Mouse (Mus musculus) neural tube, embryonic 11.5 days (tissue): ENCODE results near the gene Dnajc8. TPM values are rescaled to one million over a fixed set of nuclear protein-coding genes. Genes with fewer than 3 reads are reported as not detected.
"Not testable (repeated sequence)": the region's sequence is repeated elsewhere in the genome, so short reads cannot be mapped to it uniquely, and the experiment has no call there.

Experiments used
- ATAC-seq: fragments of 200-750 bp; cut with Nextera tagmentation; 2 replicates; pipeline ENCODE4 v1.8.0; 2017; ENCODE audit warnings: moderate number of reproducible peaks, mild to moderate bottlenecking, moderate TSS enrichment, moderate library complexity; ENCODE audit not compliant: insufficient read depth, low FRiP score, low TSS enrichment
- DNase-seq: peaks from one replicate; pipeline ENCODE4 v3.0.0-alpha.2; 2015; ENCODE audit warnings: low spot score
- H3K27ac ChIP-seq: fragments of 300-500 bp; sonication (generic); 2 replicates; pipeline ENCODE4 v1.5.1; 2014; ENCODE audit warnings: low read depth, mild to moderate bottlenecking, low read length
- H3K27me3 ChIP-seq: fragments of 300-500 bp; sonication (generic); 2 replicates; pipeline ENCODE4 v1.6.1; 2014; ENCODE audit warnings: mild to moderate bottlenecking, low read length, mixed read lengths; ENCODE audit not compliant: control insufficient read depth, insufficient read depth
- H3K36me3 ChIP-seq: fragments of 300-500 bp; sonication (generic); 2 replicates; pipeline ENCODE4 v1.6.1; 2014; ENCODE audit warnings: mild to moderate bottlenecking, low read length, moderate library complexity, mixed read lengths; ENCODE audit not compliant: control insufficient read depth, insufficient read depth
- H3K4me1 ChIP-seq: fragments of 300-500 bp; sonication (generic); 2 replicates; pipeline ENCODE4 v1.6.1; 2014; ENCODE audit warnings: low read length, mixed read lengths; ENCODE audit not compliant: control insufficient read depth, insufficient read depth
- H3K4me2 ChIP-seq: fragments of 300-500 bp; sonication (generic); 2 replicates; pipeline ENCODE4 v1.6.1; 2014; ENCODE audit warnings: low read depth, mild to moderate bottlenecking, moderate library complexity
- H3K4me3 ChIP-seq: fragments of 300-500 bp; sonication (generic); 2 replicates; pipeline ENCODE4 v1.5.1; 2014; ENCODE audit warnings: low read depth, low read length
- H3K9ac ChIP-seq: fragments of 300-500 bp; sonication (generic); 2 replicates; pipeline ENCODE4 v1.6.1; 2014; ENCODE audit warnings: mild to moderate bottlenecking, low read length
- H3K9me3 ChIP-seq: fragments of 300-500 bp; sonication (generic); 2 replicates; pipeline ENCODE4 v1.6.1; 2016; ENCODE audit warnings: low read length; ENCODE audit not compliant: control insufficient read depth
- WGBS: fragments of 180-500 bp; shearing (Covaris S2); extraction: QIAGEN DNeasy Blood & Tissue Kit; methylation state at CpG from one replicate; pipeline ENCODE4 v1.1.7; 2014; 5-methylcytosine and 5-hydroxymethylcytosine counted together
- polyA plus RNA-seq: library from polyadenylated mRNA; unstranded; fragments of >200 nt; fragmentation: Nextera tagmentation; extraction: Ambion mirVana; gene quantifications from 2 replicates; pipeline ENCODE4 v1.2.1, GENCODE M21; 2014

The Dnajc8 gene
- polyA plus RNA-seq, 1 experiment from 2014 or later: 211 TPM

GRCm38 (mm10) chr4:132594191-132594590, 58.8 kb downstream of the Dnajc8 start:
- Histone ChIP-seq H3K9me3 (0 out of 2 replicates have a peak, but pooled peaks cover 4% of the 10 kb centered on the region), H3K27ac (no peak overlapping the region), H3K36me3 (no peaks in the 10 kb centered on the region), H3K4me1 (no peaks in the 10 kb centered on the region), H3K27me3 (no peaks in the 10 kb centered on the region), H3K9ac (no peak overlapping the region), H3K4me2 (no peak overlapping the region), H3K4me3 (no peak overlapping the region)
- DNase-seq (no peak), ATAC-seq (no peak)
- 44% methylated on average over 4 of the region's 4 CpGs for WGBS

- no peak overlapping the region for H3K4me3 ChIP-seq
- no peaks in the 10 kb centered on the region for H3K27me3 ChIP-seq
- DNase-seq (no peak), ATAC-seq (no peak)
- H3K4me1 ChIP-seq: no peaks in the 10 kb centered on the region
- no peaks in the 10 kb centered on the region for H3K36me3 ChIP-seq
- 0 out of 2 replicates have a peak, but pooled peaks cover 4% of the 10 kb centered on the region for H3K9me3 ChIP-seq
- WGBS: 91% methylated on average over 2 of the region's 2 CpGs
- H3K9ac ChIP-seq: no peak overlapping the region
- H3K4me2 ChIP-seq: no peak overlapping the region
- no peak overlapping the region for H3K27ac ChIP-seq
Observed at GRCm38 (mm10) chr4:132598861-132599260, 63.5 kb downstream of the Dnajc8 start.

- no peak overlapping the region for H3K27ac ChIP-seq
- 0 out of 2 replicates have a peak, but pooled peaks cover 4% of the 10 kb centered on the region for H3K9me3 ChIP-seq
- WGBS: 70% methylated on average over 3 of the region's 3 CpGs
- no peak overlapping the region for H3K4me2 ChIP-seq
- no peaks in the 10 kb centered on the region for H3K4me1 ChIP-seq
- no peak overlapping the region for H3K4me3 ChIP-seq
- no peaks in the 10 kb centered on the region for H3K27me3 ChIP-seq
- DNase-seq: no peak
- ATAC-seq: no peak
- H3K36me3 ChIP-seq: no peaks in the 10 kb centered on the region
- H3K9ac ChIP-seq: no peak overlapping the region
Observed at GRCm38 (mm10) chr4:132599764-132600163, 64.4 kb downstream of the Dnajc8 start.

- Histone ChIP-seq H3K27me3 (no peaks in the 10 kb centered on the region), H3K36me3 (no peaks in the 10 kb centered on the region), H3K4me1 (no peaks in the 10 kb centered on the region), H3K27ac (no peak overlapping the region), H3K9me3 (0 out of 2 replicates have a peak, but pooled peaks cover 4% of the 10 kb centered on the region), H3K9ac (no peak overlapping the region), H3K4me3 (no peak overlapping the region), H3K4me2 (no peak overlapping the region)
- ATAC-seq: no peak
- WGBS: 83% methylated on average over 6 of the region's 6 CpGs
- no peak for DNase-seq
Observed at GRCm38 (mm10) chr4:132600465-132600864, 65.1 kb downstream of the Dnajc8 start.

- not testable (repeated sequence) for H3K4me2 ChIP-seq, DNase-seq, H3K27me3 ChIP-seq, H3K4me3 ChIP-seq, H3K9me3 ChIP-seq, H3K36me3 ChIP-seq, H3K9ac ChIP-seq, H3K27ac ChIP-seq, H3K4me1 ChIP-seq, ATAC-seq
- WGBS: 78% methylated on average over 5 of the region's 5 CpGs
Observed at GRCm38 (mm10) chr4:132601242-132601641, 65.9 kb downstream of the Dnajc8 start.

Other genes starting within 250 kb of the Dnajc8 start
- gene Rab42, start 232.2 kb upstream of the Dnajc8 start, polyA plus RNA-seq: 0.74 and 0.78 TPM in 2 replicates
- 79.3 and 82.9 TPM in 2 replicates for gene Trnau1ap, start 206.0 kb upstream of the Dnajc8 start, polyA plus RNA-seq
- gene Rcc1, start 181.9 kb upstream of the Dnajc8 start, polyA plus RNA-seq: 68.2 and 70.8 TPM in 2 replicates
- gene Phactr4, start 113.1 kb upstream of the Dnajc8 start, polyA plus RNA-seq: 24.7 and 26.9 TPM in 2 replicates
- 15.7 and 17.0 TPM in 2 replicates for gene Med18, start 71.6 kb upstream of the Dnajc8 start, polyA plus RNA-seq
- 6.1 and 7.0 TPM in 2 replicates for gene Sesn2, start 25.0 kb upstream of the Dnajc8 start, polyA plus RNA-seq
- 1,030 and 1,051 TPM in 2 replicates for gene Atpif1, start 1.9 kb upstream of the Dnajc8 start, polyA plus RNA-seq
- 0.12 and 0.21 TPM in 2 replicates for gene Ptafr, start 28.5 kb downstream of the Dnajc8 start, polyA plus RNA-seq
- 28.4 TPM in 2 replicates for gene Eya3, start 103.4 kb downstream of the Dnajc8 start, polyA plus RNA-seq
- 4.2 and 4.6 TPM in 2 replicates for gene Xkr8, start 197.0 kb downstream of the Dnajc8 start, polyA plus RNA-seq
- 1.8 and 2.0 TPM in 2 replicates for gene Smpdl3b, start 221.7 kb downstream of the Dnajc8 start, polyA plus RNA-seq
- gene Rpa2, start 232.8 kb downstream of the Dnajc8 start, polyA plus RNA-seq: 123 and 132 TPM in 2 replicates